Mouse (Mus musculus): ENCODE data around the gene Mrps17.

GRCm38 (mm10) chr5:129761865-129762540 lies 46.7 kb downstream of the Mrps17 start:
- no peak for TF ChIP-seq CTCF (conservative IDR thresholded peaks at IDR 0.05; ENCODE audit: insufficient read depth, insufficient read length, low read depth, low read length)
- TF ChIP-seq POLR2A (IDR thresholded peaks at IDR 0.05; ENCODE audit: low read depth, low read length), result no peak
